Mouse (Mus musculus) retina, postnatal 1 day (tissue): Measurements from ENCODE around the gene Insl5.

Experiments
- DNase-seq: peaks from one replicate; pipeline ENCODE4 v3.0.0-alpha.2; 2012

The Insl5 gene

GRCm38 (mm10) chr4:102989391-102989790 lies 37.3 kb downstream of the Insl5 start:
- no peak for DNase-seq

- DNase-seq: no peak
Observed at GRCm38 (mm10) chr4:102988526-102988925, 38.1 kb downstream of the Insl5 start.

GRCm38 (mm10) chr4:102987756-102988155 lies 38.9 kb downstream of the Insl5 start:
- DNase-seq: no peak

GRCm38 (mm10) chr4:102987325-102987724 lies 39.3 kb downstream of the Insl5 start:
- peak; percentile 64 for DNase-seq

- DNase-seq: peak; percentile 85
Observed at GRCm38 (mm10) chr4:102986917-102987316, 39.7 kb downstream of the Insl5 start.

- peak; percentile 34 for DNase-seq
Observed at GRCm38 (mm10) chr4:102986173-102986572, 40.5 kb downstream of the Insl5 start.

GRCm38 (mm10) chr4:102981709-102982108 lies 44.9 kb downstream of the Insl5 start:
- no peak for DNase-seq

GRCm38 (mm10) chr4:102979385-102979784 lies 47.3 kb downstream of the Insl5 start:
- no peak for DNase-seq

GRCm38 (mm10) chr4:102978440-102978839 lies 48.2 kb downstream of the Insl5 start, which contains the start of gene Tctex1d1:
Tctex1d1 (plus strand) TSS chr4:102978606.
- peak; percentile 67 for DNase-seq

GRCm38 (mm10) chr4:102977778-102978321 lies 48.8 kb downstream of the Insl5 start:
- peak; percentile 36 for DNase-seq

- peak; percentile 38 for DNase-seq
Observed at GRCm38 (mm10) chr4:102976290-102977275, 50.1 kb downstream of the Insl5 start.

GRCm38 (mm10) chr4:102974172-102974571 lies 52.5 kb downstream of the Insl5 start:
- no peak for DNase-seq

GRCm38 (mm10) chr4:102972071-102972470 lies 54.6 kb downstream of the Insl5 start:
- no peak for DNase-seq

GRCm38 (mm10) chr4:102971159-102971558 lies 55.5 kb downstream of the Insl5 start:
- DNase-seq: no peak

- no peak for DNase-seq
Observed at GRCm38 (mm10) chr4:102969599-102969998, 57.0 kb downstream of the Insl5 start.
